Mouse (Mus musculus) megakaryocyte, embryonic 14.5 days (primary cell): Measurements from ENCODE around the gene Fam47e. TPM values are rescaled to one million over a fixed set of nuclear protein-coding genes. Genes with fewer than 3 reads are reported as not detected.

Source experiments
- H3K27me3 ChIP-seq: replicated peaks from 2 replicates; pipeline ENCODE3; 2012; ENCODE audit warnings: inconsistent platforms
- H3K36me3 ChIP-seq: replicated peaks from 2 replicates; pipeline ENCODE3; 2012; ENCODE audit warnings: low read length, inconsistent platforms, mixed read lengths
- H3K4me1 ChIP-seq: 2 replicates; pipeline ENCODE4 v1.6.1; 2012; ENCODE audit warnings: inconsistent platforms
- H3K4me3 ChIP-seq: replicated peaks from 2 replicates; pipeline ENCODE3; 2012; ENCODE audit warnings: moderate library complexity, mild to moderate bottlenecking, inconsistent platforms
- H3K9me3 ChIP-seq: 2 replicates; pipeline ENCODE4 v1.6.1; 2012; ENCODE audit warnings: inconsistent platforms
- FLI1 ChIP-seq: IDR thresholded peaks from 2 replicates; pipeline ENCODE4 v1.6.1; 2012; ENCODE audit warnings: low read length, inconsistent platforms, mixed read lengths
- GATA1 ChIP-seq: IDR thresholded peaks from 3 replicates; pipeline ENCODE4 v1.6.1; 2012; ENCODE audit warnings: mixed read lengths, low read length, inconsistent platforms, borderline replicate concordance
- polyA plus RNA-seq: library from polyadenylated mRNA; stranded (reverse); fragments of >175 nt; gene quantifications from 2 replicates; pipeline ENCODE4 v1.2.3, GENCODE M21; 2012; ENCODE audit warnings: low replicate concordance; ENCODE audit not compliant: insufficient read depth

Gene Fam47e
- polyA plus RNA-seq, 1 experiment = not detected

- H3K27me3 ChIP-seq = no peaks in the 10 kb centered on the region
- no peaks in the 10 kb centered on the region for H3K9me3 ChIP-seq
- H3K36me3 ChIP-seq = no peaks in the 10 kb centered on the region
- no peaks in the 10 kb centered on the region for H3K4me1 ChIP-seq
- TF ChIP-seq GATA1 = no peak
- TF ChIP-seq FLI1 = no peak
- H3K4me3 ChIP-seq = no peak overlapping the region
Measured at GRCm38 (mm10) chr5:92634916-92635315, 80.0 kb downstream of the Fam47e start.

- Histone ChIP-seq H3K9me3 (no peaks in the 10 kb centered on the region), H3K27me3 (no peaks in the 10 kb centered on the region), H3K4me1 (no peaks in the 10 kb centered on the region), H3K36me3 (no peaks in the 10 kb centered on the region), H3K4me3 (no peak overlapping the region)
- no peak for TF ChIP-seq GATA1
- TF ChIP-seq FLI1 = no peak
Measured at GRCm38 (mm10) chr5:92635891-92636290, 81.0 kb downstream of the Fam47e start.

DNA sequence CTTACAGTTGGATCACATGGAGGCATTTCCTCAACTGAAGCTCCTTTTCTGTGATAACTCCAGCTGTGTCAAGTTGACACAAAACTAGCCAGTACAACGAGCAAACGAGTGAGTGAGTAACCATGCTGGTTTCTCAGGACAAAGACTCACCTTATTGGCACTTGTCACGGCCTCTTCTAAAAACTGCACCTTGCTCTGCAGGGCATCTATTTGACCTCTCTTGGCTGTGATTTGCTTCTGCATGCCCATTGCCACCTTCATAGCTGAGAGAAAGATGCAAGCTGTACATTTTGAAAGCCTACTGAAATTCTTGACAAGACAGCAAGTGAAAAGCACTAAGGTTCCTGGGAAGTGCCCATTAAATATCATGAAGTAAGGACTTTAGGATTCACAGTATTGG lies 86.0 kb downstream of the Fam47e start:
- H3K9me3 ChIP-seq = no peaks in the 10 kb centered on the region
- peaks cover 2% of the 10 kb centered on the region for H3K27me3 ChIP-seq
- no peak overlapping the region for H3K4me3 ChIP-seq
- no peaks in the 10 kb centered on the region for H3K36me3 ChIP-seq
- no peak for TF ChIP-seq FLI1
- TF ChIP-seq GATA1 = no peak
- H3K4me1 ChIP-seq = no peaks in the 10 kb centered on the region

Other genes starting within 250 kb of the Fam47e start
- gene Sdad1, start 244.6 kb upstream of the Fam47e start, polyA plus RNA-seq = 5.1 and 10.0 TPM in 2 replicates
- gene Cxcl9, start 227.0 kb upstream of the Fam47e start, polyA plus RNA-seq = not detected in 2 replicates
- not detected in 2 replicates for gene Art3, start 223.2 kb upstream of the Fam47e start, polyA plus RNA-seq
- not detected in 2 replicates for gene Cxcl10, start 206.2 kb upstream of the Fam47e start, polyA plus RNA-seq
- 3.1 TPM in 1 of 2 replicates, not detected in the other for gene Nup54, start 119.8 kb upstream of the Fam47e start, polyA plus RNA-seq
- gene Scarb2, start 48.2 kb upstream of the Fam47e start, polyA plus RNA-seq = 4.8 and 6.0 TPM in 2 replicates
- gene Stbd1, start 48.0 kb downstream of the Fam47e start, polyA plus RNA-seq = not detected in 2 replicates
- not detected in 2 replicates for gene Ccdc158, start 120.2 kb downstream of the Fam47e start, polyA plus RNA-seq
- gene Shroom3, start 128.4 kb downstream of the Fam47e start, polyA plus RNA-seq = 0.38 and 1.9 TPM in 2 replicates